Mouse (Mus musculus): ENCODE data around the gene Creld1. TPM values are rescaled to one million over a fixed set of nuclear protein-coding genes. Genes with fewer than 3 reads are reported as not detected.

Gene Creld1
- polyA plus RNA-seq, 1 experiment from 2014 or later: 36.3 TPM

DNA sequence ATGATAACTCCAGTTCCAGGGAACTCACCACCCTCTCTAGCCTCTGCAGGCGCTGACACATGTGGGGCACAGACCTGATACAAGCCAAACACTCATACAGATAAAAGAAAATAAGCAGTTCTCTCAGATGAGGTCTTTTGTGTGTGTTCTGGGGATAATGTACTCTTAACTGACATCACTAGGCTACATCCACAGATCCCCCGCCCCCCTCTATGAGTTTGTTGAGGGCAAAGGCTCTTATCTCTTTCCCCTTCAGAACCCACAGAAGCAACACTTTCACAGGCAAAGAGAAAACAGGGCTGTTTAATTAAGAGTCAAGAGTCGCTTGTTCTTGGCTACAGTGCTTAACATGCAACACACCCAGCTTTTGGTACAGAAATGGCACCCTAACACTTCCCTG is 31.5 kb downstream of the Creld1 start:
- H3K27ac ChIP-seq: no peak overlapping the region
- ATAC-seq (ENCODE audit: borderline replicate concordance, extremely low read depth, low FRiP score, low TSS enrichment): no peak
- no peak overlapping the region for H3K4me2 ChIP-seq

GRCm38 (mm10) chr6:113517434-113518080 is 34.5 kb downstream of the Creld1 start:
- no peak overlapping the region for H3K4me3 ChIP-seq
- peaks cover 88% of the 10 kb centered on the region for H3K36me3 ChIP-seq
- ATAC-seq (ENCODE audit: borderline replicate concordance, extremely low read depth, low FRiP score, low TSS enrichment): no peak
- H3K9ac ChIP-seq: no peak overlapping the region
- no peaks in the 10 kb centered on the region for H3K9me3 ChIP-seq
- H3K4me2 ChIP-seq: no peak overlapping the region
- no peaks in the 10 kb centered on the region for H3K27me3 ChIP-seq
- no peak overlapping the region for H3K27ac ChIP-seq
- H3K4me1 ChIP-seq: no peaks in the 10 kb centered on the region
- 86% methylated on average over 8 of the region's 8 CpGs for WGBS

More for the DNA sequence above, 31.5 kb downstream of the Creld1 start:
- Histone ChIP-seq H3K27me3 (no peaks in the 10 kb centered on the region), H3K4me1 (no peaks in the 10 kb centered on the region), H3K9me3 (no peaks in the 10 kb centered on the region), H3K36me3 (peaks cover 63% of the 10 kb centered on the region), H3K9ac (no peak overlapping the region), H3K4me3 (no peak overlapping the region)
- WGBS: 96% methylated on average over 3 of the region's 3 CpGs

DNA sequence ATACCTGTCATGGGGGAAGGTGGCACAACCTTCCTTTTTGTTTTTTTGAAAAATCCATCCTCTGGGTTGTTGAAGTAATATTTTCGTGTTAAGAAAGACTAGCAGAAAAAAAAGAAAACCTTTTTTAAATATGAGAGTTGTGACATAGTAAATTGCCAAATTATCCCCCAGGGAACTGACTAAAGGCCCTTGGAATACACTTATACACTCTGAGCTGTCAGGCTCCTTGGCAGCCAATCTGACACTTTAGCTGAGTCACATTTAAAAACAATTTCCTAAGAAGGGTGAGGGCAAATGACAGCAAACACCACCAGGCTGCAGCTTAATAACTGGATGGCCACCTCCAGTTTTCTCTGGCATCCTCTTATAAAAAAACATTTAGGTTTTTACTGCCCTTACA is 39.2 kb downstream of the Creld1 start:
- no peak overlapping the region for H3K27ac ChIP-seq
- H3K9me3 ChIP-seq: no peaks in the 10 kb centered on the region
- no peaks in the 10 kb centered on the region for H3K4me1 ChIP-seq
- H3K4me2 ChIP-seq: no peak overlapping the region
- no peak overlapping the region for H3K9ac ChIP-seq
- 63% methylated on average over 1 of the region's 1 CpGs for whole genome bisulfite sequencing
- H3K36me3 ChIP-seq: peaks cover 55% of the 10 kb centered on the region
- no peak for ATAC-seq (ENCODE audit: borderline replicate concordance, extremely low read depth, low FRiP score, low TSS enrichment)
- no peaks in the 10 kb centered on the region for H3K27me3 ChIP-seq
- no peak overlapping the region for H3K4me3 ChIP-seq

- peaks cover 44% of the 10 kb centered on the region for H3K36me3 ChIP-seq
These were observed 40.3 kb downstream of the Creld1 start for GRCm38 (mm10) chr6:113523420-113523819.

GRCm38 (mm10) chr6:113530932-113531839 is 48.1 kb downstream of the Creld1 start, which contains the start of the genes Emc3 and Fancd2:
Gene Emc3 (minus strand): TSS chr6:113531652.
Gene Fancd2 (plus strand): TSS chr6:113531682.
- peak within 1 kb of the TSS; percentile 62 for H3K27ac ChIP-seq
- no peaks in the 10 kb centered on the region; the same call in 1 of the 2 replicates for H3K36me3 ChIP-seq
- peak; percentile 86 for ATAC-seq (ENCODE audit: borderline replicate concordance, extremely low read depth, low FRiP score, low TSS enrichment)
- H3K27me3 ChIP-seq: no peaks in the 10 kb centered on the region
- H3K4me1 ChIP-seq: peaks cover 18% of the 10 kb centered on the region
- WGBS: under 1% methylated on average over 47 of the region's 47 CpGs
- peak within 1 kb of the TSS; percentile 69 for H3K4me2 ChIP-seq
- H3K9me3 ChIP-seq: no peaks in the 10 kb centered on the region
- H3K4me3 ChIP-seq: peak within 1 kb of the TSS; percentile 87
- peak within 1 kb of the TSS; percentile 79 for H3K9ac ChIP-seq

More at GRCm38 (mm10) chr6:113523420-113523819, 40.3 kb downstream of the Creld1 start:
- Histone ChIP-seq H3K9me3 (no peaks in the 10 kb centered on the region), H3K4me3 (no peak overlapping the region), H3K27me3 (no peaks in the 10 kb centered on the region), H3K4me1 (no peaks in the 10 kb centered on the region), H3K9ac (no peak overlapping the region), H3K27ac (no peak overlapping the region), H3K4me2 (no peak overlapping the region)
- 82% methylated on average over 8 of the region's 8 CpGs for WGBS
- no peak for ATAC-seq (ENCODE audit: borderline replicate concordance, extremely low read depth, low FRiP score, low TSS enrichment)

DNA sequence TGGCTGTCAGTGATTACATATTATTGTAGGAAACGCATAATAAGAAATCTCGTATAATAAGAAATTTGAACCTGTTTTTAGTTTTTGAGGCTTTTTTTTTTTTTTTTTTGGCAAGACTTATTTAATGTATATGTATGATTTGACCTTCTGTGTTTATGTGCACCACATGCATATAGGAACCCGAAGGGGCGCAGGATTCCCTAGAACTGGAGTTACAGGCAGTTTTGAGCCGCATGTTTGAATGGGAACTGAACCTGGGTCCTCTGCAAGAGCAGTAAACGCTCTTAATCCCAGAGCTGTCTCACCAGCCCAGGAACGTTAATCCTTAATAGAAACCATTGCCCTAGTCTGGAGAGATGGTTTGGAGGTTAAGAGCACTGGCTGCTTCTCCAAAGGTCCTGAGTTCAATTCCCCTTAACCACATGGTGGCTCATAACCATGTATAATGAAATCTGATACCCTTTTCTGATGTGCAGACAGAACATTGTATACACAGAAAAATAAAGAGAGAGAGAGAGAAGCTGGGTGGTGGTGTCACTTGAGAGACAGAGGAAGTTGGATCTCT is 48.8 kb downstream of the Creld1 start:
- Histone ChIP-seq H3K9ac (peak overlapping the region; percentile 79), H3K4me1 (peaks cover 18% of the 10 kb centered on the region), H3K4me3 (peak overlapping the region; percentile 87), H3K27me3 (no peaks in the 10 kb centered on the region), H3K9me3 (no peaks in the 10 kb centered on the region), H3K4me2 (peak overlapping the region; percentile 69), H3K36me3 (peaks cover 5% of the 10 kb centered on the region), H3K27ac (no peak overlapping the region)
- 4% methylated on average over 7 of the region's 7 CpGs for WGBS
- ATAC-seq (ENCODE audit: borderline replicate concordance, extremely low read depth, low FRiP score, low TSS enrichment): no peak

GRCm38 (mm10) chr6:113534886-113535285 is 51.8 kb downstream of the Creld1 start:
- Histone ChIP-seq H3K9ac (no peak overlapping the region), H3K4me2 (no peak overlapping the region), H3K36me3 (peaks cover 12% of the 10 kb centered on the region), H3K4me3 (no peak overlapping the region), H3K4me1 (peaks cover 15% of the 10 kb centered on the region), H3K27me3 (no peaks in the 10 kb centered on the region), H3K27ac (no peak overlapping the region), H3K9me3 (no peaks in the 10 kb centered on the region)
- 81% methylated on average over 7 of the region's 7 CpGs for WGBS
- no peak for ATAC-seq (ENCODE audit: borderline replicate concordance, extremely low read depth, low FRiP score, low TSS enrichment)

DNA sequence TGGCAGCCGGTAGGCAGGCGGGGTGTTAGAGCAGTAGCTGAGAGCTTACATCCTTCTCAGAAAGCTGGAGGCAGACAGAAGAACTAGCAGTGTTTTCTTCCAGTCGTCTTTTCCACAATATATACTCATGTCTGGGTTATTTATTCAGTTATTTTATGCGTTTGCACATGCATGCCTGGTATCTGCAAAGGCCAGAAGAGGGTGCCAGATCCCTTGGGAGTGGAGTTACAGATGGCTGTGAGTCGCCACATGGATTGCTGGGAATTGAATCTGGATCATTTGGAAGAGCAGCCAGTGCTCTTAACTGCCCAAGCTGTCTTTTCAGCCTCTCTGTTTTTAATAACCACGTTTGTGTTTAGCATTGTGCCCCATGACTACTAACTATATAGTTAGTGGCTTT is 58.5 kb downstream of the Creld1 start:
- Histone ChIP-seq H3K4me3 (no peak overlapping the region), H3K27me3 (no peaks in the 10 kb centered on the region), H3K9me3 (no peaks in the 10 kb centered on the region), H3K27ac (no peak overlapping the region), H3K36me3 (peaks cover 10% of the 10 kb centered on the region; the same call in 1 of the 2 replicates), H3K4me2 (no peak overlapping the region), H3K4me1 (no peaks in the 10 kb centered on the region), H3K9ac (no peak overlapping the region)
- WGBS: 83% methylated on average over 6 of the region's 6 CpGs
- ATAC-seq (ENCODE audit: borderline replicate concordance, extremely low read depth, low FRiP score, low TSS enrichment): no peak

Small RNA genes within 50 kb of the gene (microRNA-seq; reads per million reads assigned to microRNA genes)
- gene Gm23365: not detected

Other genes starting within 250 kb of the Creld1 start
- gene Mtmr14, start 245.5 kb upstream of the Creld1 start, polyA plus RNA-seq (2015; fragmentation: Nextera tagmentation; extraction: Ambion mirVana): 43.8 and 46.1 TPM in 2 replicates
- 0.05 TPM in 1 of 2 replicates, not detected in the other for gene Cpne9, start 201.0 kb upstream of the Creld1 start, polyA plus RNA-seq (2015; fragmentation: Nextera tagmentation; extraction: Ambion mirVana)
- gene Brpf1, start 176.2 kb upstream of the Creld1 start, polyA plus RNA-seq (2015; fragmentation: Nextera tagmentation; extraction: Ambion mirVana): 17.0 and 18.3 TPM in 2 replicates
- 16.5 and 17.7 TPM in 2 replicates for gene Ogg1, start 156.3 kb upstream of the Creld1 start, polyA plus RNA-seq (2015; fragmentation: Nextera tagmentation; extraction: Ambion mirVana)
- 110 and 115 TPM in 2 replicates for gene Camk1, start 139.3 kb upstream of the Creld1 start, polyA plus RNA-seq (2015; fragmentation: Nextera tagmentation; extraction: Ambion mirVana)
- gene Tada3, start 105.4 kb upstream of the Creld1 start, polyA plus RNA-seq (2015; fragmentation: Nextera tagmentation; extraction: Ambion mirVana): 53.1 and 54.6 TPM in 2 replicates
- gene Arpc4, start 105.2 kb upstream of the Creld1 start, polyA plus RNA-seq (2015; fragmentation: Nextera tagmentation; extraction: Ambion mirVana): 399 and 412 TPM in 2 replicates
- 3.0 and 3.9 TPM in 2 replicates for gene Ttll3, start 94.0 kb upstream of the Creld1 start, polyA plus RNA-seq (2015; fragmentation: Nextera tagmentation; extraction: Ambion mirVana)
- gene Rpusd3, start 64.0 kb upstream of the Creld1 start, polyA plus RNA-seq (2015; fragmentation: Nextera tagmentation; extraction: Ambion mirVana): 19.1 and 20.9 TPM in 2 replicates
- gene Cidec, start 47.5 kb upstream of the Creld1 start, polyA plus RNA-seq (2015; fragmentation: Nextera tagmentation; extraction: Ambion mirVana): not detected in 2 replicates
- 77.1 and 82.8 TPM in 2 replicates for gene Jagn1, start 40.7 kb upstream of the Creld1 start, polyA plus RNA-seq (2015; fragmentation: Nextera tagmentation; extraction: Ambion mirVana)
- gene Il17re, start 24.8 kb upstream of the Creld1 start, polyA plus RNA-seq (2015; fragmentation: Nextera tagmentation; extraction: Ambion mirVana): 19.5 and 23.5 TPM in 2 replicates
- 19.1 and 20.2 TPM in 2 replicates for gene Il17rc, start 11.9 kb upstream of the Creld1 start, polyA plus RNA-seq (2015; fragmentation: Nextera tagmentation; extraction: Ambion mirVana)
- gene Prrt3, start 18.6 kb downstream of the Creld1 start, polyA plus RNA-seq (2015; fragmentation: Nextera tagmentation; extraction: Ambion mirVana): 0.17 and 0.21 TPM in 2 replicates
- 101 and 103 TPM in 2 replicates for gene Emc3, start 48.4 kb downstream of the Creld1 start, polyA plus RNA-seq (2015; fragmentation: Nextera tagmentation; extraction: Ambion mirVana)
- 13.3 and 14.6 TPM in 2 replicates for gene Fancd2, start 48.4 kb downstream of the Creld1 start, polyA plus RNA-seq (2015; fragmentation: Nextera tagmentation; extraction: Ambion mirVana)
- not detected in 2 replicates for gene Fancd2os, start 117.4 kb downstream of the Creld1 start, polyA plus RNA-seq (2015; fragmentation: Nextera tagmentation; extraction: Ambion mirVana)
- gene Brk1, start 121.5 kb downstream of the Creld1 start, polyA plus RNA-seq (2015; fragmentation: Nextera tagmentation; extraction: Ambion mirVana): 223 and 224 TPM in 2 replicates
- 41.0 and 45.8 TPM in 2 replicates for gene Vhl, start 140.7 kb downstream of the Creld1 start, polyA plus RNA-seq (2015; fragmentation: Nextera tagmentation; extraction: Ambion mirVana)
- 5.2 and 6.4 TPM in 2 replicates for gene Irak2, start 155.2 kb downstream of the Creld1 start, polyA plus RNA-seq (2015; fragmentation: Nextera tagmentation; extraction: Ambion mirVana)
- gene Tatdn2, start 213.8 kb downstream of the Creld1 start, polyA plus RNA-seq (2015; fragmentation: Nextera tagmentation; extraction: Ambion mirVana): 0.37 and 0.67 TPM in 2 replicates
- 0.72 TPM in 1 of 2 replicates, not detected in the other for gene Ghrl, start 236.6 kb downstream of the Creld1 start, polyA plus RNA-seq (2015; fragmentation: Nextera tagmentation; extraction: Ambion mirVana)